Mouse (Mus musculus) bone marrow macrophage, adult 2 months (primary cell): ENCODE measurements around the gene Cenpt.

Experiments used
- CTCF ChIP-seq: IDR thresholded peaks from 2 replicates; pipeline ENCODE4 v1.5.1; 2012; ENCODE audit warnings: low read depth, mild to moderate bottlenecking, low read length, moderate library complexity
- POLR2A ChIP-seq: IDR thresholded peaks from 2 replicates; pipeline ENCODE4 v1.6.1; 2012; ENCODE audit warnings: mild to moderate bottlenecking, low read depth, low read length, borderline replicate concordance

DNA sequence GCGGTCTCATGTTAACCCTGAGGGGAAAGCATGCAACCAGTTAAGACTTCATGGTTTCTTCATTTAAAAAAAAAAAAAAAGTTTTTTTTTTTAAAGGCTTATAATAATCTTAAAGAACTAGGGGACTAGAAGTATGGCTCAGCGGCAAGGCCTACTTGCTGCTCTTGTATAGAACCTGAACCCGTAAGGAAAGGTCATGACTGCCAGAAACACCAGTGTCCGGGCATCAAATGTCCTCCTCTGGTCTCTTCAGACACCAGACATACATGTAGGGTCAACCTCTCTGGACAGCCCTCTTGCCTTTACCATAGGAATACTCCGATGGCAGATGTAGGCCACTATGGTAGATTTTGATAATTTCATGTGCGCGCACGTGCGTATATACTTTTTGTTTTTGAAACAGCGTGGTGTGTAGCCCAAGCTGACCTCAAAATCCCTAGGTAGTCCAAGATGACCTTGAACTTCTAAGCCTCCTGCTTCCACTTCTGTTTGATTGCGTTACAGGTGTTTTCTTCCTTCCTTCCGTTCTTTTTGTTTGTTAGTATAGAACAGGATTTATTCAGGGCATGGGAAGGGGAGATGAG is 840 bp downstream of the Cenpt start:
- TF ChIP-seq CTCF (no peak), POLR2A (no peak)
